Mouse (Mus musculus) liver, embryonic 15.5 days (tissue): ENCODE results near the gene Camk2n1. TPM values are rescaled to one million over a fixed set of nuclear protein-coding genes. Genes with fewer than 3 reads are reported as not detected.

ENCODE experiments used
- ATAC-seq: fragments of 200-750 bp; cut with Nextera tagmentation; 2 replicates; pipeline ENCODE4 v1.8.0; 2017; ENCODE audit warnings: moderate number of reproducible peaks, mild to moderate bottlenecking, moderate library complexity; ENCODE audit not compliant: insufficient read depth
- H3K27ac ChIP-seq: fragments of 300-500 bp; sonication (generic); replicated peaks from 2 replicates; pipeline ENCODE4 v1.5.1; 2015; ENCODE audit warnings: mild to moderate bottlenecking, inconsistent platforms
- H3K27me3 ChIP-seq: fragments of 300-500 bp; sonication (generic); 2 replicates; pipeline ENCODE4 v1.6.1; 2015; ENCODE audit warnings: mild to moderate bottlenecking, inconsistent platforms
- H3K36me3 ChIP-seq: fragments of 300-500 bp; sonication (generic); replicated peaks from 2 replicates; pipeline ENCODE4 v1.6.1; 2015; ENCODE audit warnings: moderate library complexity, mild to moderate bottlenecking, inconsistent platforms
- H3K4me1 ChIP-seq: fragments of 300-500 bp; sonication (generic); replicated peaks from 2 replicates; pipeline ENCODE4 v1.6.1; 2015; ENCODE audit warnings: inconsistent platforms
- H3K4me2 ChIP-seq: fragments of 300-500 bp; sonication (generic); 2 replicates; pipeline ENCODE4 v1.6.1; 2015; ENCODE audit warnings: moderate library complexity, mild to moderate bottlenecking, inconsistent platforms
- H3K4me3 ChIP-seq: fragments of 300-500 bp; sonication (generic); replicated peaks from 2 replicates; pipeline ENCODE4 v1.5.1; 2015; ENCODE audit warnings: mild to moderate bottlenecking, inconsistent platforms
- H3K9ac ChIP-seq: fragments of 300-500 bp; sonication (generic); 2 replicates; pipeline ENCODE4 v1.6.1; 2015; ENCODE audit warnings: moderate library complexity, mild to moderate bottlenecking, inconsistent platforms
- H3K9me3 ChIP-seq: fragments of 300-500 bp; sonication (generic); replicated peaks from 2 replicates; pipeline ENCODE4 v1.6.1; 2016; ENCODE audit warnings: inconsistent platforms
- WGBS: fragments of 180-500 bp; shearing (Covaris S2); methylation state at CpG from one replicate; pipeline ENCODE4 v1.1.7; 2015; ENCODE audit warnings: mixed read lengths; ENCODE audit not compliant: insufficient replicate concordance; 5-methylcytosine and 5-hydroxymethylcytosine counted together
- polyA plus RNA-seq: library from polyadenylated mRNA; unstranded; fragments of >200 nt; fragmentation: Nextera tagmentation; extraction: Ambion mirVana; gene quantifications from 2 replicates; pipeline ENCODE4 v1.2.1, GENCODE M21; 2015

The Camk2n1 gene
- polyA plus RNA-seq, 1 experiment from 2014 or later = 1.4 TPM

DNA sequence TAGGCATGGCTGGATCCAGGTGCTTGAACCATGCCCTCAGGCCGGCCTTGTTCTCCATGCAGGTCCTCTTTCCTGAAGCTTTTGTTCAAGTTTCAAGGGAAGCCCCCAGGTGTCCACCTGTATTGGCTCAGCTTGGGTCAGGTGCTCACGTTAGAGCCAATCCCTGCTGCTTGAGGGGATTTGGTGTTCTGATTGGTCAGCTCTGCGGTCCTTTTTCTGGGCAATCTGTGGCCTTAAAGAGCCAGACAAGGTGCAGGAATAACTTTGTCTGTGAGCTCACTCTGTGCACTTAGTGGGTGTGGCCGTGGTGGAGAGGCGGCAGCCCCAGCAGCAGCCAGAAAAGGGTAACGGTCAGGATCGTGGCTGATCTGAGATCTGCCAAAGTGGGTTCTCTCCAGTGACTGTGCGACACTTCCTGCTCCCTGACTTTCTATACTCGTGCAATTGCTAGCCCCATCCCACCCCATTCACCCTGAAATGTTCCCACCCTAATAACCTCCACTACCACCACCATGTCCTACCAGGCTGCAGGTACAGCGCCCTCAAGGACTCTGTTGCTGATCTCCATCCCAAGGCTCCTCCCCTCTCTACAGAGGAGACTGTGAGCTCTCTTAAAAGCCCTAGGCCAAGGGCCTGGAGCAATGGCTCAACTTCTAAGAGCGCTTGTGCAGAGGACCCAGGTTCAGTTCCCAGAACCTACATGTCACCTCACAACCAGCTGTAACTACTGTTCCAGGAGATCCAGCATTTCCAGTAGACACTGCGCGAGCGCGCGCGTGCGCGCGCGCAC, 45.9 kb downstream of the Camk2n1 start:
- no peak overlapping the region for H3K9ac ChIP-seq
- H3K4me1 ChIP-seq = no peaks in the 10 kb centered on the region
- no peak for ATAC-seq
- H3K27ac ChIP-seq = no peak overlapping the region
- H3K4me2 ChIP-seq = no peak overlapping the region
- no peaks in the 10 kb centered on the region for H3K9me3 ChIP-seq
- 68% methylated on average over 21 of the region's 21 CpGs for WGBS
- H3K36me3 ChIP-seq = no peaks in the 10 kb centered on the region
- no peak overlapping the region for H3K4me3 ChIP-seq
- H3K27me3 ChIP-seq = peaks cover 8% of the 10 kb centered on the region

DNA sequence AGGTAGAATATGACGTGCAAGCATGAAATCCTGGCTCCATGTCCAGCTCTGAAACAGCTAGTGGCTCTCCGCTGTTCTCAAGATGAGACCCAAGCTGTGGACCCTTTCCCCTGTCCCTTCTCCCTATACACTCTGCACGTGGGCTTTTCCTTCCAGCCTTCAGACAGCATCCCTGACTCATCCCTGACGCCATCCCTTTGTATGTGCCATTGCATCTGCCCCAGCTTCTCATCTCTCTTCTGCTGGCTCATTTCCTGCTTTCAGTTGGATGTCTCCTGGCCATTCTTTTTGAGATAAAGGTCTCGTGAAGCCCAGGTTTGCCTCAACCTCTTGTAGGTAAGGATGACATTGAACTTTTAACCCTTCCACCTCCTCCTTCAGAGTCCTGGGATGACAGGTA, 46.9 kb downstream of the Camk2n1 start:
- Histone ChIP-seq H3K27ac (no peak overlapping the region), H3K4me2 (no peak overlapping the region), H3K36me3 (no peaks in the 10 kb centered on the region), H3K4me3 (no peak overlapping the region), H3K27me3 (peaks cover 13% of the 10 kb centered on the region), H3K9ac (no peak overlapping the region), H3K9me3 (no peaks in the 10 kb centered on the region), H3K4me1 (no peaks in the 10 kb centered on the region)
- WGBS = 52% methylated on average over 5 of the region's 5 CpGs
- ATAC-seq = no peak

DNA sequence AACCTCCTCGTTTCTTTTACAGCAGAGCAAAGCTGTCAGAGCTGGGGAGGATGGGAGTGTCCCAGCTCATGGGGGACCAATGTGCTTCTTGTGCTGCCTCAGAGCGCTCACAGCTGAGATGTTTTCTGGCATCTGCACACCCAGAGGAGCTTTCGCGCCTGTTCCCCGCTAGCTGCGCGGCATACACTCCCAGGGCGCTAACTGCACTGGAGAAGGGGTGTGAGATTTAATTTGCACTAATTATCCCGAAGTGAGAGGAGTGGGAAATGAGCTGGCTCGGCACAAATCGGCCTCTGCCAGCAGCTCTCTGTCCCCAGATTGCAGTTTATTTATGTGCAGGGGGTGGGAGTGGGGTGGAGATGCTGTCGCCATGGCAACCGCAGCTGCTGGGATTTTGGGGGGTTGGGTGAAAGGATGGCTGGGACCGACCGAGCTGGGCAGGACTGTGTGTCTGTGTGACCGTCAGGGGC, 50.6 kb downstream of the Camk2n1 start:
- Histone ChIP-seq H3K4me3 (no peak overlapping the region), H3K27me3 (peaks cover 17% of the 10 kb centered on the region), H3K4me2 (no peak overlapping the region), H3K4me1 (no peaks in the 10 kb centered on the region), H3K36me3 (no peaks in the 10 kb centered on the region), H3K9me3 (no peaks in the 10 kb centered on the region), H3K9ac (no peak overlapping the region), H3K27ac (no peak overlapping the region)
- 3% methylated on average over 16 of the region's 16 CpGs for WGBS
- no peak for ATAC-seq

DNA sequence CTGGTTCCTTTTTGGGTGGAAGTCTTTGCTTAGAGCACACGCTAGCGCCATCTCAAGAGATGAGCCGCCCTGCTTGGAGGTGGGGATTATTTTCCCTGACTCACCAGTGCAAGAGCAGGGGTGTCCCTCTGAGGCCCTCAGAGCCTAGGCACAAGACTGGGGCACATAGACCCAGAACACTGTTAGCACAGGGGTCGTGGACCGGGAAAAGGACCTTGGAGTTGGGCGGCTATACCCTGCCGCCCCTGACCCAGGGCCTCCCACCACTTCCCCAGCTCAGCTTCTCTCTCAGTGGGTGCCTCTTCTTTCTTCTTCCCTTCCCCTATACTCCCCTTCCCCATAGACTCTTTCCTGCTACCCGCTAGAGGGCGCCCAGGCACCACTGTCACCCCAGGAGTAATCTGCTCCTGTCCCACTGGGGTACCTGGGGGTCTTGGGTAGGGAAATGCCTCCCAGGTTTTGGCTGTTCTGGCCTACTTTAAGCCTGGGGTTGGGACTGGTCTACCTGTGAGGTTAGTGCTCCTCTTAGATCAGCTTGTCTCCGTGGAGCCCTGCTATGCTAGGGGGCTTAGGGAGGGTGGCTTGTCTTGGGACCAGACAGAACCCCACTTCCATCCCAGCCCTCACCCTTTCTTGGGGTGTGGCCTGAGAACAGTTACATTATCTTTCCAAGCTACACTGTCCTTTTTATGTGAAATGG, 51.2 kb downstream of the Camk2n1 start:
- H3K27ac ChIP-seq = no peak overlapping the region
- WGBS = 5% methylated on average over 10 of the region's 10 CpGs
- no peaks in the 10 kb centered on the region for H3K36me3 ChIP-seq
- H3K4me2 ChIP-seq = no peak overlapping the region
- H3K4me1 ChIP-seq = no peaks in the 10 kb centered on the region
- no peak overlapping the region for H3K4me3 ChIP-seq
- no peak overlapping the region for H3K9ac ChIP-seq
- no peak for ATAC-seq
- peaks cover 17% of the 10 kb centered on the region for H3K27me3 ChIP-seq
- no peaks in the 10 kb centered on the region for H3K9me3 ChIP-seq

DNA sequence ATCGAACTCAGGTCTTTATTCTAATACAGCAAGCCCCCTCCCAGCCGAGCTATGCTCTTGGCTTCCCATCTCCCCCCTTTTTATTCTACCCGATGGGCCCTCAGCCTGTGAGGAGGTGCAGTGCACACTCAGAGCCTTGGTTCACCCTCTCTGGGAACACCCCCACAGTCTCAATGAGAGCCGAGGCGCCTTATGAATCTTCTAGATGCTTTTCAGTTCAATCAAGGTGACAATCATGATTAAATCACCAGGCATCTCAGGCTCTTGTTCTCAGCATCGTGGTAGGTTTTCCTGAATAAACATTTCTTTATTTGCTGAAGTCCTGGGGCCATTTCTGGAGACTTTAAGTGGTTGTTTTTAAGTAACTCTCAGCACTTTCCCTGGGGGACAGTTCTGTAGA, 53.8 kb downstream of the Camk2n1 start:
- no peak overlapping the region for H3K9ac ChIP-seq
- H3K27ac ChIP-seq = no peak overlapping the region
- no peak overlapping the region for H3K4me3 ChIP-seq
- WGBS = 33% methylated on average over 6 of the region's 6 CpGs
- H3K27me3 ChIP-seq = peaks cover 17% of the 10 kb centered on the region
- H3K36me3 ChIP-seq = no peaks in the 10 kb centered on the region
- H3K9me3 ChIP-seq = no peaks in the 10 kb centered on the region
- ATAC-seq = no peak
- no peaks in the 10 kb centered on the region for H3K4me1 ChIP-seq
- no peak overlapping the region for H3K4me2 ChIP-seq

Other genes starting within 250 kb of the Camk2n1 start
- gene Hp1bp3, start 238.0 kb upstream of the Camk2n1 start, polyA plus RNA-seq = 36.3 and 40.0 TPM in 2 replicates
- gene Sh2d5, start 203.9 kb upstream of the Camk2n1 start, polyA plus RNA-seq = 0.63 and 1.1 TPM in 2 replicates
- gene Kif17, start 203.9 kb upstream of the Camk2n1 start, polyA plus RNA-seq = 0.30 and 0.32 TPM in 2 replicates
- gene Ddost, start 149.6 kb upstream of the Camk2n1 start, polyA plus RNA-seq = 173 and 194 TPM in 2 replicates
- gene Pink1, start 128.0 kb upstream of the Camk2n1 start, polyA plus RNA-seq = 35.7 and 38.3 TPM in 2 replicates
- gene Cda, start 86.3 kb upstream of the Camk2n1 start, polyA plus RNA-seq = 5.5 and 5.7 TPM in 2 replicates
- gene Fam43b, start 57.8 kb upstream of the Camk2n1 start, polyA plus RNA-seq = not detected in 2 replicates
- 7.8 and 8.6 TPM in 2 replicates for gene Mul1, start 19.6 kb upstream of the Camk2n1 start, polyA plus RNA-seq
- not detected in 2 replicates for gene Vwa5b1, start 181.6 kb downstream of the Camk2n1 start, polyA plus RNA-seq